Mouse (Mus musculus): ENCODE results near the gene Slc6a19.
A peak's percentile ranks its signal among the peaks of the same experiment; 100 is the strongest.

The Slc6a19 gene

GRCm38 (mm10) chr13:73658953-73659352, 45.7 kb downstream of the Slc6a19 start:
- no peak for DNase-seq (ENCODE audit: low spot score)

DNA sequence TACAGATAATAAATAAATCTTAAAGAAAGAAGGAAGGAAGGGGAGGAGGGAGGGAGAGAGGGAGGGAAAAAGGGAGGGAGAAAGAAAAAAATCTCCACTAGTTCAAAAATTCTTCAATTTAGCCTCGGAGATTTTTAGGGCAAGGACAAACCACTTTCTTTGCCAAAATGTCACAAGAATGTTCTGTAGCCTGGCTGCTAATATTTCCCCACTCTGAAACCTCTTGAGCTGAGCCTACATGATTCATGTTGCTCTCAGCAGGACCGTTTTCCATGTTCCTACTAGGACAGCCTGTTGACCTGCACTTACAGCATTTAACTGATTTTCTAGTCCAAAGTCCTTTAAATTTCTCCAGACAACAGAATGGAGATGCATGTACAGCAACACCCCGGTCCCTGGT, 49.7 kb downstream of the Slc6a19 start:
- no peak for DNase-seq (ENCODE audit: low spot score)

GRCm38 (mm10) chr13:73653266-73653665, 51.4 kb downstream of the Slc6a19 start:
- DNase-seq (ENCODE audit: low spot score), result no peak

DNA sequence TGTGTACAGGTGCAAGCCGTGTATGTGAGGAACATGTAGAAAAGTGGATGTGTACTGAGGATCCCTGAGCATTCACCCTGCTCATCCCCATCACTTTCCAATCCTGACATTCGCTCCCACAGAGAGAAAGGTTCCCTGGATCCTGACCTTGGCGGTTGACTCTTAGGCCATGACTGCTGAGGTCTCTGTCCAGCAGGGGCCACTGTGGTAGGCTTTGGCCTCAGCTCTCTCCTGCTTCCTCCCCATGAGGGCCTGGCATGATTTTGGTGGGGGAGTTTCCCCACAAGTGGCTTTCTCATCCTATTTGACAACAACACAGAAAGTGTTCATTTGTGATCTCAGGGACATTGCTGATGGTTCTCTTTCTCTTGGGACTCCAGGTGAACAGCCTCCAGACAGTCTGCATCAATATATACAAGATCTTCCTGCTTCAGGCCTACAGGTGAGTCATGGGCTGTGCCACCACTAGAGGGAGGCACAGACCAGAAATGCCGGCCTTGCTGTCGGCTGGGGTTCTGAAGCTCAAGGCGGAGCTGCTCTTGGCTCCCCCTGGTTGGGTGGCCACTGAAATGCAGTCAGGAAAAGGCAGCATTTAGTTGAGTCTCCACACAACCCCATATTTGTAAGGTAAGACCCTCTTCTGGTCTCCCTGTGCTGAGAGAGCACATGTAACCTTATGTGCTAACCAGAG, 58.1 kb downstream of the Slc6a19 start:
- DNase-seq (ENCODE audit: low spot score), result peak; percentile 9

DNA sequence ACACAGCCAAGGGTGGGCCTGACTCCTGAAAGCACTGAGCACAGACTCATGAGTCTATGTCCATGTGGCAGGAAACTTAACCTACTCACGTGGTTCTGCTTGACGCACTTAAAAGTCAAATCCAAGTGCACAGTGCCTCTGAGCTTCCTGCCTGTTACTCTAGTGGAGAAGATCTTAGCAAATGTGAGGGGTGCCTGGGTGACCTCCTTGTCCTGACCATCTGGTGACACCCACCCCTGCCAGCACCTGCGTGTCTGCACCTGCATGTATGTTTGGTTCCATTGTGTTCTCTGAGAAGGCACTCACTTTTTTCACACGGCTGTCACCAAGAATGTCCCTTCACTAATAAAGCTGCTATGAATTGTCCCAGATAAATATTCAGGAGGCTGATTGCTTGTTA, 63.4 kb downstream of the Slc6a19 start:
- DNase-seq (ENCODE audit: low spot score), result no peak

DNA sequence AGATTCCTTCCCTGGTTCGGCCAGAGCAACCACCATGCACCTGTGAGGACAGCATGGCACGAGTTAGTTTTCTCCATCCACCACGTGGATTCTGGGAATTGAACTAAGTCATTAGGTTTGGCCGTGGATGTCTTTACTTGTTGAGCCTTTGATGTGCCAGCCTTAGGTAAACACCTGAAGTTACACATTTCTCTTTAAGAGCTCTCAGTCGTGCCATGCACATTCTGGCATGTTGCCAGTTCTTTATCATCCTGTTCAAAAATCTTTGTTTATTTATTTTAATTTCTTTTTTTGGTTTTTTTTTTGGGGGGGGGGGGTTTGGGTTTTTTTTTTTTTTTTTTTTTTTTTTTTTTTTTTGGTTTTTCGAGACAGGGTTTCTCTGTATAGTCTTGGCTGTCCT, 66.8 kb downstream of the Slc6a19 start:
- no peak for DNase-seq (ENCODE audit: low spot score)

DNA sequence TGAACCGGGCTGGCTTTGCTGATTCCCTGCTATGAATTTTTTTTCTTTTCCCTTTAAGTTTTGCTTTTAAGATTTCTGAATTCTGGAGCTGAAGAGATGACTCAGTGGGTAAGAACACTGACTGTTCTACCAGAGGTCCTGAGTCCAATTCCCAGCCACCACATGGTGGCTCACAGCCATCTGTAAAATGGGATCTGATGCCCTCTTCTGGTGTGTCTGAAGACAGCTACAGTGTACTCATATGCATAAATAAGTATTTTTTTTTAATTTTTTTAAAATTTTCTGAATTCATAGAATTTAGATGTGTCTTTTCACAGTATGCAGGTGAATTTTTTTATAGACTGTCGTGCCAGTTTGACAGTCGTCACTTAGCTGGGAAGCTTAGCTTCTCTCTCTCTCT, 72.8 kb downstream of the Slc6a19 start:
- no peak for DNase-seq (ENCODE audit: low spot score)
